Mouse (Mus musculus) heart, embryonic 14.5 days (tissue): ENCODE results near the gene BC035947. TPM values are rescaled to one million over a fixed set of nuclear protein-coding genes. Genes with fewer than 3 reads are reported as not detected.

Experiments used
- ATAC-seq: fragments of 200-750 bp; cut with Nextera tagmentation; 2 replicates; pipeline ENCODE4 v1.8.0; 2017; ENCODE audit warnings: low read depth, moderate TSS enrichment; ENCODE audit not compliant: insufficient number of reproducible peaks, insufficient read depth, low FRiP score
- H3K27ac ChIP-seq, 2 experiments: fragments of 200-500 bp in 1 of 2; fragments of 300-500 bp in 1 of 2; sonication (generic) in 1 of 2; replicated peaks in 1 of 2; 2 replicates each; pipeline ENCODE4 v1.5.1; 2012 to 2014; ENCODE audit warnings: low read depth in 2 of 2, low read length in 2 of 2, control low read depth in 1 of 2, mild to moderate bottlenecking in 1 of 2, mixed read lengths in 1 of 2; ENCODE audit not compliant: control insufficient read depth in 1 of 2, insufficient read depth in 1 of 2
- H3K27me3 ChIP-seq: fragments of 300-500 bp; sonication (generic); 2 replicates; pipeline ENCODE4 v1.6.1; 2014; ENCODE audit warnings: mild to moderate bottlenecking, low read length, control low read depth; ENCODE audit not compliant: control insufficient read depth, insufficient read depth
- H3K36me3 ChIP-seq: fragments of 300-500 bp; sonication (generic); 2 replicates; pipeline ENCODE4 v1.6.1; 2014; ENCODE audit warnings: mild to moderate bottlenecking, control low read depth, low read length, mixed read lengths; ENCODE audit not compliant: control insufficient read depth, insufficient read depth
- H3K4me1 ChIP-seq, 2 experiments: fragments of 200-500 bp in 1 of 2; fragments of 300-500 bp in 1 of 2; sonication (generic) in 1 of 2; 2 replicates each; pipeline ENCODE4 v1.6.1; 2012 to 2014; ENCODE audit warnings: low read length in 2 of 2, control low read depth in 1 of 2, mixed read lengths in 1 of 2; ENCODE audit not compliant: control insufficient read depth in 2 of 2, insufficient read depth in 2 of 2
- H3K4me2 ChIP-seq: fragments of 300-500 bp; sonication (generic); 2 replicates; pipeline ENCODE4 v1.6.1; 2014; ENCODE audit warnings: mild to moderate bottlenecking, low read length
- H3K4me3 ChIP-seq, 2 experiments: fragments of 200-500 bp in 1 of 2; fragments of 300-500 bp in 1 of 2; sonication (generic) in 1 of 2; 2 replicates each; pipeline ENCODE4 v1.5.1; 2012 to 2014; ENCODE audit warnings: low read length in 2 of 2, mild to moderate bottlenecking in 2 of 2, control low read depth in 1 of 2, low read depth in 1 of 2, moderate library complexity in 1 of 2; ENCODE audit not compliant: control insufficient read depth in 1 of 2, insufficient read depth in 1 of 2
- H3K9ac ChIP-seq: fragments of 300-500 bp; sonication (generic); 2 replicates; pipeline ENCODE4 v1.6.1; 2014; ENCODE audit warnings: mild to moderate bottlenecking, low read length
- H3K9me3 ChIP-seq: fragments of 300-500 bp; sonication (generic); 2 replicates; pipeline ENCODE4 v1.6.1; 2016; ENCODE audit warnings: low read length, control low read depth; ENCODE audit not compliant: control insufficient read depth
- WGBS: fragments of 180-500 bp; shearing (Covaris S2); extraction: QIAGEN DNeasy Blood & Tissue Kit; methylation state at CpG from one replicate; pipeline ENCODE4 v1.1.7; 2014; 5-methylcytosine and 5-hydroxymethylcytosine counted together
- polyA plus RNA-seq: library from polyadenylated mRNA; unstranded; fragments of >200 nt; fragmentation: Nextera tagmentation; extraction: Ambion mirVana; gene quantifications from 2 replicates; pipeline ENCODE4 v1.2.1, GENCODE M21; 2014

Gene BC035947
- polyA plus RNA-seq, 1 experiment from 2014 or later = not detected

DNA sequence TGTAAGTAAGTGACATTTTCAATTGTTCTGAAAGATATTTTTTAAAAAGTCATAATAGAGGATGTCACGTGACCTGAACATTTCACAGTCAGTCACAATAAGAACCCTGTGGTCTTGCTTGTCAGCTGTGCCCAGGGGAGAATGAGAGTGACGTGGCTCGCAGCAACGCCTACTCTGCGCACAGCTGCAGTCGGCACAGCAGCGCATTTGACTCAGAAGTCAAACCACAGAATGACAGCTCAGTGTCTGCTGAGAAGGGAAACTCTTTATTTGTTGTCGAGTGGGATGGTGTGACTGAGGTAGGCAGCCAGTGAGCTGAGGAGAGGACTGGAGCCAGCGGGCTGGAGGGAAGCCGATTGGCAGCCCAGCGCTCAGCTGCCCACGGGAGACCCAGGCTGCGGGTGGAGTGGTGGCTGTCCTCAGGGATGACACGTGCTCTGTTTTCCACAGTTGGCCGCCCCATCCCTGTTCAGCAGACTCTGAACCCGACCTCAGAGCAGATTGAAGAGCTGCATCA, 25.6 kb upstream of the BC035947 start:
- Histone ChIP-seq H3K9ac (peak overlapping the region; percentile 65), H3K27ac (peak overlapping the region in 1 of 2 experiments; percentile 31; a peak in 1 of 4 replicates), H3K4me3 (peak overlapping the region; percentile 32 to 39), H3K36me3 (no peaks in the 10 kb centered on the region), H3K4me2 (peak overlapping the region; percentile 82), H3K27me3 (no peaks in the 10 kb centered on the region), H3K9me3 (no peaks in the 10 kb centered on the region; the same call in 1 of the 2 replicates), H3K4me1 (peaks cover 5 to 10% of the 10 kb centered on the region in 2 experiments; a peak in 3 of 4 replicates)
- peak; percentile 71 for ATAC-seq
- WGBS = 21% methylated on average over 16 of the region's 16 CpGs

DNA sequence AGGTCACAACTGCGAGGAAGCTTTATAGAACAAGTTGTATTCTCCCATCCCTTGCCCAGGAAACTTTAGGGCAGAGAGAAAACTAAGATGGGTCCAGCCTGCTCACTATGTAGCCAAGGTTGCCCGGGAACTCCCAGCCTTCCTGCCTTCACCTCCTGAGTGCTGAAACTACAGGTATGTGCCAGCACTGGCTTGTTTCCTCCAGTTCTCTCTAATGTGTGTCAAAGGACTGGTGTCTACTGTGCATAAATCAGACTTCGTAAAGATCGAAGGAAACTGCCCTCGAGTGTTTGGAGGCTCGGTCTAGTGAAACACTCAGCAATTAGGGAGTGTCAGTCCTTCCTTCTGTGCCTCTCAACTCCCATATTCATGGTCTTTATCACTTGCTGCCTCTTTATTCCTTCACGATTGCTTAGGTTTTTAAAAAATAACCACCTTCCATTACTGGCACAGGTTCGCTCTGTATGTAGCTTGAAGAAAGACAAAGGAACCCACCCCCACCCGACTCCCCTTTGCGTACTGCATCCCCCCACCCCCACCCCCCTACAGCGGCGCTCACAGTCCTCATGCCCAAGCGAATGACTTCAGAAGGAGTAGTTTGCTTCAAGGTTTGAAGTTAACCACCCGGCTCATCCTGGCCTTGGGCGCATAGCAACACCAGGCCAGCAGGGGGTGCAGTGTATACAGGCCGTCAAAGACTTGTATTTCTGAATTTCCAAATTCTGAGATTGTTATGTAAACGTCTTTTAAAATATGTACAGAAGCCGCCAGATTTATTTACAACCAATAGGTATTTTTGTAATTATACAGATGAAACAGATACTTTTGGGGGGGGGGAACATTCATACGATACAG, 24.6 kb upstream of the BC035947 start:
- WGBS = 34% methylated on average over 19 of the region's 19 CpGs
- Histone ChIP-seq H3K4me2 (peak overlapping the region; percentile 82), H3K9ac (0 out of 2 replicates have a peak overlapping the region, but pooled peaks have one; percentile 65), H3K27me3 (no peaks in the 10 kb centered on the region), H3K4me1 (peaks cover 5 to 10% of the 10 kb centered on the region in 2 experiments; a peak in 3 of 4 replicates), H3K9me3 (no peaks in the 10 kb centered on the region), H3K36me3 (no peaks in the 10 kb centered on the region), H3K27ac (no peak overlapping the region), H3K4me3 (peak overlapping the region in 1 of 2 experiments; percentile 39; a peak in 2 of 4 replicates)
- ATAC-seq = no peak

DNA sequence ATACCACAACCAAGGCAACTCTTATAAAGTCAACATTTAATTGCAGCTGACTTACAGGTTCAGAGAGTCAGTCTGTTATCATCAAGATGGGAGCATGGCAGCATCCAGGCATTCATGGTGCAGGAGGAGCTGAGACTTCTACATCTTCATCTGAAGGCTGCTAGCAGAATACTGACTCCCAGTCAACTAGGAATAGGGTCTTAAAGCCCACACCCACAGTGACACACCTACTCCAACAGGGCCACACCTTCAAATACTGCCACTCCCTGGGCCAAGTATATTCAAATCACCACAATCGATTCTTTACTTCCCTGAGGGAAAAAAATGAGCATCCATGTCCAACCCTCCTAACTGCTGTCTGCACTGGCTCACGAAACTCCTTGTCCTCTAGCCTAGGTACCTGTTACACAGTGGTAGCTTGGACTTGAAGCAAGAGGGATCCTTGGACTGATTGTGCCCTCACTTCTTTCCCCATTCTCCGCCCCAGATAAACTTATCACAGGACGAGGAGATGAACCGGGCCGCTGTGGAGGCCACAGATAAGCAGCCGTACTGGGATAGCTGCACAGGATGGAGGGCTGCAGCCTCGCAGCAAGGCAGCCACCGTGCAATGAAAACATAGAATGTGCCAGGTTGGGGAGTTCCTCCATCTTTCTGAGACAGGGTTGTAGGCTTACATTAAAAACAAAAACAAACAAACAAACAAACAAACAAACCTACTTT, 22.6 kb upstream of the BC035947 start:
- H3K4me3 ChIP-seq = no peak overlapping the region
- 40% methylated on average over 9 of the region's 9 CpGs for WGBS
- ATAC-seq = no peak

DNA sequence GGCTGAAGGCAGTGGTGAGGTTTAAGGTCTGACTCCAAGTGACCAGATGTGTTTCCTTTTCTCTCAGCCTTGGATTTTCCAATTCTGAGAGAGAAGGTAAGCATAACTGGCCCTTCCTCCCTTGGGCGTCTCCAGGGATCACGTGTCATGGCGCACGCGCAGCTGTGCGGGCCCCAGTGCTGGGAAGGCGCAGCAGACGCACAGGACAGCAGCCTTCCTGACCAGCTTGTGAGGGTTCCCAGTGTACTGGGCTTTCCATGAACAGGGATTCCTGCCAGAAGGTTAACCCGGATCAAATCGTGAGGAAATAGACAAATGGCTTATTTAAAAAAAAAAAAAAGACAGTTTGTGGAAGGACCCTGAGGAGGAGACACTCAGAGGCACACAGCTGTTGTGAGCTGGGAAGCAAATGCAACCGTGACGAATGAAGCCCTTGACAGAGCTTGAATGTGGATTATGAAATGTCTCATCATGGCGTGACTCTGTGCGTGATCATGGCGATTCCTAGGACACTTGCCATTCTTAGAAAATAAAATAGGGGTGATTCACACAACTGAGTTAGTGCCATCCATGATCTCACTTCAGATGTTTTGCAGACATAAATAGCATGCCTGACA, 20.3 kb upstream of the BC035947 start:
- Histone ChIP-seq H3K4me2 (no peak overlapping the region), H3K27me3 (no peaks in the 10 kb centered on the region), H3K9me3 (no peaks in the 10 kb centered on the region), H3K4me3 (no peak overlapping the region), H3K27ac (no peak overlapping the region), H3K9ac (no peak overlapping the region), H3K4me1 (no peaks in the 10 kb centered on the region; a peak in 1 of 4 replicates), H3K36me3 (no peaks in the 10 kb centered on the region)
- 88% methylated on average over 15 of the region's 15 CpGs for WGBS
- no peak for ATAC-seq

More for the DNA sequence above, 22.6 kb upstream of the BC035947 start:
- no peaks in the 10 kb centered on the region for H3K36me3 ChIP-seq
- H3K27me3 ChIP-seq = no peaks in the 10 kb centered on the region
- H3K9me3 ChIP-seq = no peaks in the 10 kb centered on the region
- H3K4me2 ChIP-seq = no peak overlapping the region
- H3K27ac ChIP-seq = no peak overlapping the region
- H3K9ac ChIP-seq = no peak overlapping the region
- H3K4me1 ChIP-seq = peaks cover 4 to 9% of the 10 kb centered on the region in 2 experiments

DNA sequence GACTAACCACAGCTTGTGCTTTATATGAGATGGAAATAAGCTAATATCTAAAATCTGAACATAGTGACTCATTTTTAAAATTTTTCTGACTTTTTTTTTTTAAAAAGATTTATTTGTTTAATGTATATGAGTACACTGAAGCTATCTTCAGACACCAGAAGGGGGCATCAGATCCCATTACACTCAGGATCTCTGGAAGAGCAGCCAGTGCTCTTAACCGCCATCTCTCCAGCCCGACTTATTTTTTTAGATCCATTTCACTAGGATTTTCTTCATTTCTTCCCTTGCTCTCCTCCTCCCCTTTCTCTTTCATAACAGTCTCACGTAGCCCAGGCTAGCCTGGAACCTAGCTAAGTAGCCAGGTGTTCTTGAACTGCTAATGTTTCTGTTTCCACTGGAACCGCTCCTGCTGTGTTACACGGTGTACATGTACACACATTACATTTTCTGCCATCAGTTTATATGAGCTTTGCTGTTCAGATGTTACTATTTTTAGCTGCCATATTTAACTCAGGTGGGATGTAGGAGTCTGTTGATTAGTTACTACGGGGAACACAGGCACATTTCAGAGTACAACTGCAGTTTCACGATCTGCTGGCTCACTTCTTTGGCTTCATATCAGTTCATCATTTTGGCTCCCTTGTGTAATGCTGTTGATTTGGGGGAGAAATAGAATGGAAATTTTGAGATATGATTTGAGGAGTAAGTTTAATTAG, 18.7 kb upstream of the BC035947 start:
- Histone ChIP-seq H3K9ac (no peak overlapping the region), H3K27ac (no peak overlapping the region), H3K4me3 (no peak overlapping the region), H3K36me3 (no peaks in the 10 kb centered on the region), H3K4me1 (no peaks in the 10 kb centered on the region; a peak in 1 of 4 replicates), H3K4me2 (no peak overlapping the region), H3K27me3 (no peaks in the 10 kb centered on the region), H3K9me3 (no peaks in the 10 kb centered on the region)
- WGBS = 59% methylated on average over 7 of the region's 7 CpGs
- ATAC-seq = no peak

DNA sequence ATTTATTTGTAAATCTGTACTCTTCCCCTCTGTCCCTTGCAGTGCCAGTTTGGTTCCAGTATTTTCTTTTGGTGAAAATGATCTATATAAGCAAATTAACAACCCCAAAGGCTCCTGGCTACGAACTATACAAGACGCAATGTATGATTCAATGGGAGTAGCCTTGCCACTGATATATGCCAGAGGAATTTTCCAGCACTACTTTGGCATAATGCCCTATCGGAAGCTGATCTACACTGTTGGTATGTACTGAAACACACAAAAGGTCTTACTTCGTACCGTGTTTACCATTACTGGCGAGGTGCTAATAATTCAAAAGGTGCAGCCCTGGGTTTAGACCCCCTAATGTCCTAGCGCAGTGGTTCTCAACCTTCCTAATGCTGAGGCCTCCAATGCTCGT, 17.1 kb upstream of the BC035947 start:
- ATAC-seq = no peak
- no peak overlapping the region for H3K4me3 ChIP-seq
- H3K4me1 ChIP-seq = no peaks in the 10 kb centered on the region; a peak in 1 of 4 replicates
- 80% methylated on average over 8 of the region's 8 CpGs for WGBS
- no peaks in the 10 kb centered on the region for H3K36me3 ChIP-seq
- no peak overlapping the region for H3K9ac ChIP-seq
- H3K27me3 ChIP-seq = no peaks in the 10 kb centered on the region
- no peaks in the 10 kb centered on the region for H3K9me3 ChIP-seq
- no peak overlapping the region for H3K27ac ChIP-seq
- H3K4me2 ChIP-seq = no peak overlapping the region

DNA sequence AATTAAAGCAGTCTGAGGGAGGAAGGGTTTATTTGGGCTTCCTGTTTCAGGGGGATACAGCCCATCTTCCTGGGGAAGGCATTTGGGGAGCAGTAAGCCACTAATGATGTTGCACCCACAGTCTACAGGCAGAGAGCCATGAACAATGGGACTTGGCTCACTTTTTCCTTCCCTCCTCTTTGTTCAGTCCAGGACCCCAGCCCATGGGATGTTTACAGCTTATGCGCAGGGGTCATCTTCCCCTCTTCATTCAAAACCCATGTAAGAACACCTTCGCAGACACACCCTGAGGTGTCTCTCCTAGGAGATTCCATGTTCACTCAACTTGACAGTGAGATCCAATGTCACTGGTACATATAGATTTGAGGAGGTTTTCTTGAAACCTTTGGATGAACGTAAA, 16.4 kb upstream of the BC035947 start:
- no peak for ATAC-seq
- H3K36me3 ChIP-seq = no peaks in the 10 kb centered on the region
- no peaks in the 10 kb centered on the region; a peak in 1 of 4 replicates for H3K4me1 ChIP-seq
- H3K27ac ChIP-seq = no peak overlapping the region
- no peaks in the 10 kb centered on the region for H3K9me3 ChIP-seq
- H3K4me2 ChIP-seq = no peak overlapping the region
- no peak overlapping the region for H3K9ac ChIP-seq
- H3K4me3 ChIP-seq = no peak overlapping the region
- WGBS = 90% methylated on average over 3 of the region's 3 CpGs
- no peaks in the 10 kb centered on the region for H3K27me3 ChIP-seq
